Mouse (Mus musculus): ENCODE data around the gene Sez6. TPM values are rescaled to one million over a fixed set of nuclear protein-coding genes. Genes with fewer than 3 reads are reported as not detected.

Sez6 gene
- 2.0 and 2.4 TPM in 2 replicates for polyA plus RNA-seq (2016; fragmentation: Nextera tagmentation; extraction: Ambion mirVana)

DNA sequence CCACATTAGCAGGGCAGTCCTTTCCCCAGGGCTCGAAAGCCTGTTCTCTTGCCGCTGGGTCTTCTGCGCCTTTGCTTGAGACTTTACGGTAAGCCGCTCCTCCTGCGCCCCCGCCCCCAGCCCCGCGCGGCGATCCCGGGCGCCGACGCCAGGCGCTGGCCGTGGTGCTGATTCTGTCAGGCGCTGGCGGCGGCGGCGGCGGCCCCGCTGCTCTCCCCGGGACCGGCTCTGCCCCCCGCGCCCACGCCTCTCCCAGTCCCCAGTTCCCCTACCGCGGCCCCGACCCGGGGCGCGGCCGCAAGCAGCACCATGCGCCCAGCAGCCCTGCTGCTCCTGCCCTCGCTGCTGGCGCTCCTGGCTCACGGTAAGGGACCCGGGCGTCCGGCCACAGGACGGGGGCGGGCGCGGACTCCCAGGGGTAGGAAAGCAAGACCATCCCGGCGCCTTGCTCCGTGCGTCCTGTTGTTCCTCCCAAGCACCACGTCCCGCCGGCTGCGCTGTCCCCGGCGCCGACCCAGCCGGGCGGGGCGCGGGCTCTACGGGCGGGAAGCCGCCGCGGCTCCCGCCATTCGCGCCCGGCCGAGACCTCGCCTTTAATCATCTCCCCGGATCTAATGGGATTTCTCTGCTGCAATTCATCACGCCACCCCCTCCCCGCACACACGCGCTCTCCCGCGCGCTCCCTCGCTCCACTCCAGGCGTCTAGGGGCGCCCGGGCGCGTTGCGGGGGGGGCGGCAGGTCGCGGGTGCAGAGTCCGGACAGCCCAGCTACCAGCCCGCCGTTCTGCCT lies at the start of gene Sez6:
Gene Sez6 (plus strand): TSS at position 50 of the 790 bp plus-strand sequence.
- WGBS, result under 1% methylated on average over 90 of the region's 94 CpGs
- Histone ChIP-seq H3K27ac (no peak within 1 kb of the TSS), H3K36me3 (no peaks in the 10 kb centered on the region), H3K27me3 (peaks cover 72% of the 10 kb centered on the region), H3K4me1 (peaks cover 16% of the 10 kb centered on the region), H3K4me3 (peak within 1 kb of the TSS; percentile 48), H3K4me2 (replicated peaks) (peak within 1 kb of the TSS; percentile 98), H3K9me3 (no peaks in the 10 kb centered on the region), H3K9ac (peak within 1 kb of the TSS; percentile 39)
- peak; percentile 52 for ATAC-seq (ENCODE audit: insufficient number of reproducible peaks, insufficient read depth, low FRiP score, low TSS enrichment)

DNA sequence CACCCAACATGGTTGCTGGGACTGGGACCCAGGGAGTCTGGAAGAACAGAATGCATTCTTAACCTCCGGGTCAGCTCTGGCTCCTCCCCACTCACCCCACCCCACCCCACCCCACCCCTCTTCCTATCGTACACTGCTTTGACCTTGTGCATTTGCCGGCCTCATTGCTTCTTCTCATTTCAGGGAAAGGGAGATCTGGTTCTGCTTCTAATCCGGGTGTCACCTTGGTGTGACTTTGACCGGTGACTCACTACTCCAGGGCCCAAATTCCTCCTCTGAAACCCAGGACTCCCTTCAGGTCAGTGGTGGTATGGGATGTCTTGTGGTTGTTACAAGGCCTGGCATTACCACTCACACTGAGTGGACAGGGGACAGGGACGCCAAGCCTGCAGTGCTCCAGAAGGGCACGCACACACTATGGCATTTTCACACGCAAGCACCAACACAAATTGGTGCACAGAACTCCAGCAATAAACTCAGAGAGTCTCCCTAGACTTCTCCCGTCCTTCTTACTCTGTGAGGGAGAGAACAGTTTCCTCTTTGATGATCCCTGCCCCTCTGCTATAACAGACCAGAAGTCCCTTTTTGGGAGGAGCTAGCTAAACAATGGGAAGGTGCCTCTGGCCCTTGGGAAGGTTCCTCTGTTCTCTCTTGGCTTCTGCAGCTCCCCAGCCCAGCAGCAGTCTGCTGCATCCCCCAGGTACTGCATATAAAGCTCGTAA lies 45.9 kb upstream of the Sez6 start:
- Histone ChIP-seq H3K27ac (no peak overlapping the region), H3K4me2 (replicated peaks) (no peak overlapping the region), H3K36me3 (no peaks in the 10 kb centered on the region), H3K27me3 (peaks cover 7% of the 10 kb centered on the region; the same call in 1 of the 2 replicates), H3K4me1 (peaks cover 38% of the 10 kb centered on the region), H3K9ac (peak overlapping the region; percentile 11; the same call in 1 of the 2 replicates), H3K9me3 (no peaks in the 10 kb centered on the region), H3K4me3 (no peak overlapping the region)
- 32% methylated on average over 10 of the region's 10 CpGs for whole genome bisulfite sequencing
- ATAC-seq (ENCODE audit: insufficient number of reproducible peaks, insufficient read depth, low FRiP score, low TSS enrichment), result no peak

DNA sequence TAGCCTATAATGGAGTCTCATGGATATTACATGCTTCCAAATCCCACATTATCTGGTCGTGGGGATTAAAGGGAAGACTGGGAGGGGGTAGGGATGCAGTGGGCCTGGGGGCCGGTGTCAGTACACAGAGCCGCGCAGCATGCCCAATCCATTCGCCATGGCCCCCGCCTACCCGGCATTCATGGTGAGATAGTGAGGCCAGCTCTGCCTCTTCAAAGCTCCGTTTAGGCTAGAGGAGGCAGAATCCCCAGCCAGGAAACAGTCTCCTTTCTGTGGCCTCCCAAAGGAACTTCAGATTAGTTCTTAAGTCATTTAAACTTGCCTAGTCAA lies 45.4 kb upstream of the Sez6 start:
- peaks cover 7% of the 10 kb centered on the region; the same call in 1 of the 2 replicates for H3K27me3 ChIP-seq
- H3K4me2 ChIP-seq (replicated peaks), result no peak overlapping the region
- H3K9ac ChIP-seq, result peak overlapping the region; percentile 11; the same call in 1 of the 2 replicates
- no peaks in the 10 kb centered on the region for H3K9me3 ChIP-seq
- no peak overlapping the region for H3K27ac ChIP-seq
- H3K4me3 ChIP-seq, result no peak overlapping the region
- 24% methylated on average over 8 of the region's 8 CpGs for WGBS
- H3K4me1 ChIP-seq, result peaks cover 38% of the 10 kb centered on the region
- no peaks in the 10 kb centered on the region for H3K36me3 ChIP-seq
- peak; percentile 16; the same call in 1 of the 2 replicates for ATAC-seq (ENCODE audit: insufficient number of reproducible peaks, insufficient read depth, low FRiP score, low TSS enrichment)

DNA sequence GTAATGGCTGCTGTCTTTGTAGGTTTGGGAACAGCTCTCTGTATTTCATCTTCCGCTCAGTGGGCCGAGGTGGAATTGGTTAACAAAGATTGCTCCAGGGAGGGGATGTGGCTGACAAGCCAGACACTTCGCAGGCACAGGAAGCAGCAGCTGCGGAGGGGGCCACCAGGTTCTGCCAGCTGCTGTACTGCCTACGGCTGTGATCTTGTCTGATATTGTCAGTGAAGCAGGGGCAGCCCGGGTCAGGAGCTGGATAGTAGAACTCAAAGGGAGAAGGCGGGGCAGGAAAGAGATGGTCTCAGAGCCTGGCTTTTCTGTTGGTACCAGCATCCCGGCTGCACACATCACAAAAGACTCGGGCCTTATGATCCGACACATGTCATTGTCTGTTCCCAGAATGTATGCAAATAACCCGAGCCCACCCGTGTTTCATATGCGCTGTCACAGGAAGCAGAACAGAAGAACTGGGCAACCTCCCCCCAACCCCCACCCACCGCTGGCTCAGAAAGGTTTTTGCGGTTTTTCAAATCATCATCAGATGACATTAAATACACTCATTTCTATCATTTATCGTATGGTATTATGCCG lies 43.1 kb upstream of the Sez6 start:
- Histone ChIP-seq H3K4me2 (replicated peaks) (peak overlapping the region; percentile 1; the same call in 1 of the 2 replicates), H3K36me3 (no peaks in the 10 kb centered on the region), H3K27ac (no peak overlapping the region), H3K4me3 (no peak overlapping the region), H3K27me3 (peaks cover 7% of the 10 kb centered on the region; the same call in 1 of the 2 replicates), H3K9ac (no peak overlapping the region), H3K4me1 (peaks cover 38% of the 10 kb centered on the region), H3K9me3 (no peaks in the 10 kb centered on the region)
- WGBS, result 23% methylated on average over 17 of the region's 17 CpGs
- ATAC-seq (ENCODE audit: insufficient number of reproducible peaks, insufficient read depth, low FRiP score, low TSS enrichment), result peak; percentile 32

DNA sequence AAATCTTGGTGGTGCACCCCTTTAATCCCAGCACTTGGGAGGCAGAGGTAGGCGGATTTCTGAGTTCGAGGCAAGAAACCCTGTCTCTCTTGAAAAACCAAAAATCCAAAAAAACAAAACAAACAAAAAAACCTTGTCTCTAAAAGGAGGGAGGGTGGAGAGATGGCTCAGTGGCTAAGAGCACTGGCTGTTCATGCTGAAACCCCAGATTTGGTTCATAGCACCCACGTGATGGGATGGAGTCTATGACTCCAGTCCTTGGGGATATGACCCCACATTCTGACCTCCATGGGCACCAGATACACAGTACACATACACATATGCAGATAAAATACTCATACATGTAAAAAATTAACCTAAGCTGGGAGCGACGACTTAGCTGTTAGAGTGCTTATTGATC lies 41.8 kb upstream of the Sez6 start:
- ATAC-seq (ENCODE audit: insufficient number of reproducible peaks, insufficient read depth, low FRiP score, low TSS enrichment), result no peak
- Histone ChIP-seq H3K4me1 (peaks cover 51% of the 10 kb centered on the region), H3K4me3 (no peak overlapping the region), H3K27ac (no peak overlapping the region), H3K9ac (no peak overlapping the region), H3K4me2 (replicated peaks) (no peak overlapping the region), H3K9me3 (no peaks in the 10 kb centered on the region), H3K36me3 (no peaks in the 10 kb centered on the region), H3K27me3 (peaks cover 7% of the 10 kb centered on the region; the same call in 1 of the 2 replicates)
- WGBS, result 89% methylated on average over 5 of the region's 5 CpGs

DNA sequence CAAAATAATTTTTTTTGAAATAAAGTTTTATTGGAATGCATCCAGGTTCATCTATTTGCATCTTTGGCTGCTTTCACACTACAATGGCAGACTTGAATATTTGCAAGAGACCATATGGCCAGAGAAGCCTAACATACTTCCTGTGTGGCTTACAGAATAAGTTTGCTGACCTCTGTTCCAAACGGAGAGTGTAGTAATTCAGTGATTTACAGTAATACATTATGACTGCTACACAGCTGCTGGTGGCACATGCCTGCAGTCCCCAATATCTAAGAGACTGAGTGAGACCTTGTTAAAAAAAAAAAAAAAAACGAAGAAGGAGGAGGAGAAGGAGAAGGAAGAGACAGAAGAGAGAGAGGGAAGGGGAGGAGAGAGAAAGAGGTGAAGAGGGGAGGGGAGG lies 41.1 kb upstream of the Sez6 start:
- Histone ChIP-seq H3K4me3 (no peak overlapping the region), H3K4me2 (replicated peaks) (no peak overlapping the region), H3K27ac (no peak overlapping the region), H3K9ac (no peak overlapping the region), H3K27me3 (peaks cover 7% of the 10 kb centered on the region; the same call in 1 of the 2 replicates), H3K36me3 (no peaks in the 10 kb centered on the region), H3K4me1 (peaks cover 50% of the 10 kb centered on the region), H3K9me3 (no peaks in the 10 kb centered on the region)
- 26% methylated on average over 1 of the region's 2 CpGs for WGBS
- no peak for ATAC-seq (ENCODE audit: insufficient number of reproducible peaks, insufficient read depth, low FRiP score, low TSS enrichment)

DNA sequence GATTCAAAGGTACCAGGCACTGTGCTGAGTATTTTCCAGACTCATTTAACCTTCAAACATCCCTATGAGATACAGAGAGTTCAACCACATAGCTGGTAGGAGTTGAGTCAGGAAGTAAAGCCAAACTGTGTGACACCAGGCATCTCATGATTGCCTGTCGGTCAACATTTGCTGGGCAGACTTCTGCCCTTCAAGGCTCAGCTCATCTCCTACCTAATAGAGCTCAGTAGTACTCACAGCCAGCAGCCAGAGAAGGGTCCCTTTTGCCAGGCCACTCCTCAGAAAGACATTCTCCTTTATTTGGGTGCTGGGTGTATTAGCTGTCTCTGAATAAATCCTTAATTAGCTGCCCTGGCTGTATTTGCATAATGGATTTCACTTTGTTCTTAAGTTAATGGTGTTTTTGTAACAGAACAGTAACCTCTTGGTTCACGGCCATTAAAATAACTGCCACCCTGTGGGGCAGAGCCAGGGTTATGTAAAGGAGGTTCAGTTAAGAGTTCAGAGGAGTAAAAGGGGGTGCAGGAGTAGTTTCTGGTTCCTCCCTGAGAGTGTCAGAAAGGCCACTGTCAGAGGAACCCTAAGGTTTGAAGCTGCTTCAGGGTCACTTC lies 39.8 kb upstream of the Sez6 start:
- Histone ChIP-seq H3K36me3 (no peaks in the 10 kb centered on the region), H3K27me3 (peaks cover 12% of the 10 kb centered on the region; the same call in 1 of the 2 replicates), H3K9me3 (no peaks in the 10 kb centered on the region), H3K4me3 (no peak overlapping the region), H3K27ac (no peak overlapping the region), H3K4me1 (peaks cover 37% of the 10 kb centered on the region), H3K9ac (no peak overlapping the region), H3K4me2 (replicated peaks) (no peak overlapping the region)
- WGBS, result 54% methylated on average over 2 of the region's 2 CpGs
- no peak for ATAC-seq (ENCODE audit: insufficient number of reproducible peaks, insufficient read depth, low FRiP score, low TSS enrichment)

DNA sequence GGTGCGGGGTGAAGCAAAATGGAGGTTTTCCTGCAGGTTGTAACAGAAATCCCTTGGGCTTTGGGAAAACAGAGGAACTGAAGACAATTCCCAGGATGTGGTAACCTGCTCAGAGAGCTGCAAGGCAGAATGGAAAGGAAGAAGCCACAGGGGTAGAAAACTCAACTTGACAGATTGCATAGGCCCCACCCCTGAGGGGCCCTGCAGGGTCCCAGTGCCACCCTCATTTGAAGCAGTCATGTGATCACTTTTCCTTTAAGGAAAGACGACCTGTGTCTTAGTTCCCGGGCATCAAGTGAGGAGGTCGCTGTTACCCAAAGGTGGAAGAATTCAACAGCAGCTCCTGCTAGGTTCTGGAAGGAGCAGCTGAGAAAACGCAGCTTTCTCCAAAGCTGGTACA lies 37.7 kb upstream of the Sez6 start:
- Histone ChIP-seq H3K9ac (no peak overlapping the region), H3K36me3 (no peaks in the 10 kb centered on the region), H3K4me1 (peaks cover 35% of the 10 kb centered on the region), H3K27ac (no peak overlapping the region), H3K4me3 (no peak overlapping the region), H3K27me3 (peaks cover 26% of the 10 kb centered on the region), H3K9me3 (no peaks in the 10 kb centered on the region), H3K4me2 (replicated peaks) (peak overlapping the region; percentile 12; the same call in 1 of the 2 replicates)
- 8% methylated on average over 5 of the region's 5 CpGs for WGBS
- no peak for ATAC-seq (ENCODE audit: insufficient number of reproducible peaks, insufficient read depth, low FRiP score, low TSS enrichment)

DNA sequence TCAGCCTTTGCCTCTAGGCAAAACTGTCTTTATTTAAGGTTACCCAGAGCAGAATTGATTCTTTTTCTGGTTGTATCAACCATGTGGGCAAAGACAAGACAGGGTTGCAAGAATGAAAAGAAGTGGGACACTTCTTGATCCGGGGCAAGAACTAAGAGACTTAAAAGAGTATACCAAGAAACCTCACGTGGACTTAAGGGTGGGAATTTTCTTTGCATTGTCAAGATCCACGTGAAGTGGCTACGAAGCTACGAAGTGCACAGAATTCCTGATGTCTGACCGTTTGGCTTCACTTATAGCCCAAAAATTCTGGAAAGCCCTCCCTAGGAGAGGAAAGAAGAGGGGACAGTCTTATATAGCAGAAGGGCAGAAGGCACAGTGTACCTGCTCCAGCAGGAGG lies 37.3 kb upstream of the Sez6 start:
- peak overlapping the region; percentile 12 for H3K4me2 ChIP-seq (replicated peaks)
- peak overlapping the region; percentile 58 for H3K27ac ChIP-seq

DNA sequence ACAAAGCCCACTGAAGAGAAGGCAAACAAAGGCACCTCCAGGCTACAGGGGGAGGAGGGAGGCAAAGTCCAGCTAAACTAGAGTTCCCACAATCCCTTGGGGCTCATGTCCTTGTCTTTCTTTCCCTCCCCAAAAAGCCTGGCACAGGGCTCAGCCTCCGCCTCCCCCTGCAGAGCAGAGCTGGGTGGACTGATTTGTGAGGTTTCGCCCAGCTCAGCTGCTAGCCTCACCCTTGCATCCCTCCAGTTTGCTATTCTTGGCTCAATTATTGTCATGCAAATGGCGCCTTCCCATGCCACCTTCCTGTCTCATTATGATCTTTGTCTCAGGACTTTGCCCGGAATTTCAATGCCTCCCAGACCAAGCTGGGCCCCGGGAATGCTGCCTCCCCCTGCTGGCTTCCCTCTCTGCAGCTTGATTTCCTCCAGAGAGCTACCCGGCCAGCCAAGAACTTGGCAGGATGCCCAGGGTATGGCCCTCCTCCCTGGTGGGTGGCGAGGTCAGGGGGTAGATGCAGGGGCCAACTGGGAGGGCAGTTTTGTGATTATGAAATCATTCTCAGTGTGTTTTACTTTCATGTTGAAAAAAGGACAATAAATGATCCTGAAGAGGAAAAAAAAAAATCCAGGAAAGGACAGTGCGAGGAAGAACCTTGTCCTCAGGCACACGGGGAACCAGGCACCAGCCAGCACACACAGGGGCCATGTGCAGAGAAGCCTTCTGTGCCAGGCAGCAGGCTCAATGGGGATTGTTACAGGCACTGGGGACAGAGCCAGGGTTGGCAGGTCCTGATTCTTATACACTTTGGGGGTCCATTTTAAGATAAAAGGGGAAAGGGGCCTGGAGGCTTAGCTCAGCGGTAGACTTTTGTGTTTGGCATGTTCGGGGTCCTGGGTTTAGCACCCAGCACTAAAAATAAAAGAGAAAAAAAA lies 36.5 kb upstream of the Sez6 start, which contains the start of gene Pipox:
Gene Pipox (minus strand): TSS at position 310 of the 932 bp plus-strand sequence.
- H3K4me1 ChIP-seq, result peaks cover 34% of the 10 kb centered on the region
- peaks cover 37% of the 10 kb centered on the region for H3K27me3 ChIP-seq
- no peak within 1 kb of the TSS for H3K9ac ChIP-seq
- peak; percentile 54; the same call in 1 of the 2 replicates for ATAC-seq (ENCODE audit: insufficient number of reproducible peaks, insufficient read depth, low FRiP score, low TSS enrichment)
- H3K4me2 ChIP-seq (replicated peaks), result peak within 1 kb of the TSS; percentile 12
- H3K4me3 ChIP-seq, result no peak within 1 kb of the TSS
- H3K9me3 ChIP-seq, result no peaks in the 10 kb centered on the region
- peak within 1 kb of the TSS; percentile 58 for H3K27ac ChIP-seq
- WGBS, result 21% methylated on average over 11 of the region's 11 CpGs
- H3K36me3 ChIP-seq, result no peaks in the 10 kb centered on the region

More for the DNA sequence above, 37.3 kb upstream of the Sez6 start:
- H3K4me1 ChIP-seq, result peaks cover 34% of the 10 kb centered on the region
- peaks cover 30% of the 10 kb centered on the region for H3K27me3 ChIP-seq
- 24% methylated on average over 6 of the region's 6 CpGs for WGBS
- H3K9ac ChIP-seq, result no peak overlapping the region
- H3K9me3 ChIP-seq, result no peaks in the 10 kb centered on the region
- no peak for ATAC-seq (ENCODE audit: insufficient number of reproducible peaks, insufficient read depth, low FRiP score, low TSS enrichment)
- no peak overlapping the region for H3K4me3 ChIP-seq
- H3K36me3 ChIP-seq, result no peaks in the 10 kb centered on the region

Measured in embryonic facial prominence, embryonic 12.5 days (tissue).